Mouse (Mus musculus) frontal cortex, adult 2 months (tissue): ENCODE results near the gene Olfr1281. TPM values are rescaled to one million over a fixed set of nuclear protein-coding genes. Genes with fewer than 3 reads are reported as not detected.

Experiments
- DNase-seq, 2 experiments: peaks; one replicate each; pipeline ENCODE4 v3.0.0; 2022; ENCODE audit warnings: low spot score in 1 of 2; ENCODE audit errors: extremely low spot score in 1 of 2
- polyA plus RNA-seq: library from polyadenylated mRNA; depleted of rRNA; stranded (reverse); fragments of >200 nt; gene quantifications from 2 replicates; pipeline ENCODE4 v1.2.3, GENCODE M21; 2012; rRNA removed

Olfr1281 gene
- not detected in 2 replicates for polyA plus RNA-seq

- DNase-seq, result no peak
Observed at GRCm38 (mm10) chr2:111326220-111326619, at the start of gene Olfr1281. TSS of gene Olfr1281 (plus strand) at chr2:111326520.

DNA sequence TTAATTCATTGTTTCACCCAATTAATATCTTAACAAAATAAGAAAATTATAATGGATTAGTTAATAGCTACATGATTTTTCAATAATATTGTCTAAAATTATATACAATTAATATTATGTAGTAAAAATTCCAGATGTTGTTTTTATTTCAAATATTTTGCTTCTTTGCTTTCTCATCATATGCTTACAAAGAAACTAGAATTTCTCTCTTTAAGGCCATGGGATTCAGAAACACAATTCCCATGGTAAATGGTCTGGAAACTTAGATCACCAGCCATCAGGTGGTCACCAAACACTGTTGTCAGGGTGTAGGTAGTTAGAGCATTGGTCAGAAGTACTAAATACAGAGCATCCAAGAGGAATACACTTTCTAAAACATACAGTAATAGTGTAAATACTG lies 36.5 kb upstream of the Olfr1281 start, which contains the start of gene Olfr1278:
Gene Olfr1278 (plus strand): TSS at position 301 of the 400 bp plus-strand sequence.
- no peak for DNase-seq

- DNase-seq, result no peak
Observed at GRCm38 (mm10) chr2:111298541-111298940, 27.8 kb upstream of the Olfr1281 start.

DNA sequence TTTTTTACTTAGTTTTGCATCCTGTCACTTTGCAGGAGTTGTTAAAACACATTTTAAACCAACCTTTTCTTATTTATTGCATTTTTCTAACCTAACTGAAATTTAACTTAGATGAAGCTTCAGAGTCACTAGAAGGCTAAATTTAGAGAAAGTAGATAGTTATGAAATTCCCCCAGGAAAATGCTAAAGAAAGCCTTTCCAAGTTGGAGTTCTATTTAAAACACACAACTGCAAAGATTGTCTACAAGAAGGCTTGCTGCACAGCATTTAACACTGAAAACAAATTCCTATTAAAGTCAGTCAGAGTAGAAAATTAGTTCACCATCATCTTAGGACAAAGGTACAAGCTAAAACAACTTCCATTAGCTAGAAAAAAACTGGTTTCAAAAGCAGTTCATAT lies 25.9 kb upstream of the Olfr1281 start, which contains the start of gene Olfr1279:
Gene Olfr1279 (plus strand): TSS at position 262 of the 400 bp plus-strand sequence.
- DNase-seq, result peak in 1 of 2 experiments; percentile 25

GRCm38 (mm10) chr2:111313717-111314116 lies 12.6 kb upstream of the Olfr1281 start, which contains the start of gene Olfr1280:
TSS of gene Olfr1280 (plus strand) at chr2:111314017.
- no peak for DNase-seq

GRCm38 (mm10) chr2:111333721-111334120 lies 7.4 kb downstream of the Olfr1281 start:
- DNase-seq, result peak in 1 of 2 experiments; percentile 15

DNA sequence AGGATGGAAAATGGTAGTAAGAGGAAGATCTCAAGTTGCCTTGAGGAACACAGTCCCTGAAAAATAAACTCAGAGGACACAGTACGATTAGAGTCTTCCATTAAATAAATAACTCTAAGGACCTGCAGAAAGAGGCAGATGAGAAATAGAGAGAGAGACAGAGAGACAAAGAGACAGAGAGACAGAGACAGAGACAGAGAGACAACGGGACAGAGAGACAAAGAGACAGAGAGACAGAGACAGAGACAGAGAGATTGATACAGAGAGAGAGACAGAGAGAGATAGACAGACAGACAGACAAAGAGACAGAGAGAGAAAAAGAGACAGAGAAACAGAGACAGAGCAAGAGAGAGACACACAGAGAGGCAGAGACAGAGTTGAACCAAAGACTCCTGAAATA lies 9.7 kb downstream of the Olfr1281 start, which contains the start of gene Olfr1282:
Gene Olfr1282 (minus strand): TSS at position 101 of the 400 bp plus-strand sequence.
- no peak for DNase-seq

- DNase-seq, result no peak
Observed at GRCm38 (mm10) chr2:111366490-111366889, 40.2 kb downstream of the Olfr1281 start, which contains the start of gene Olfr1283. TSS of gene Olfr1283 (plus strand) at chr2:111366790.

GRCm38 (mm10) chr2:111375222-111375621 lies 48.9 kb downstream of the Olfr1281 start, which contains the start of gene Olfr1284:
TSS of gene Olfr1284 (plus strand) at chr2:111375522.
- DNase-seq, result no peak

Other genes with a start within 250 kb of the Olfr1281 start
- not detected in 2 replicates for gene Gm13941, start 220.5 kb upstream of the Olfr1281 start, polyA plus RNA-seq
- not detected in 2 replicates for gene Gm15130, start 173.6 kb upstream of the Olfr1281 start, polyA plus RNA-seq
- not detected in 2 replicates for gene 4930430A15Rik, start 96.9 kb upstream of the Olfr1281 start, polyA plus RNA-seq
- gene Olfr1275, start 91.2 kb upstream of the Olfr1281 start, polyA plus RNA-seq, result not detected in 2 replicates
- not detected in 2 replicates for gene Olfr1276, start 72.0 kb upstream of the Olfr1281 start, polyA plus RNA-seq
- gene Olfr1277, start 52.4 kb upstream of the Olfr1281 start, polyA plus RNA-seq, result not detected in 2 replicates
- not detected in 2 replicates for gene Olfr1278, start 36.4 kb upstream of the Olfr1281 start, polyA plus RNA-seq
- not detected in 2 replicates for gene Olfr1279, start 25.9 kb upstream of the Olfr1281 start, polyA plus RNA-seq
- gene Olfr1280, start 12.5 kb upstream of the Olfr1281 start, polyA plus RNA-seq, result not detected in 2 replicates
- not detected in 2 replicates for gene Olfr1282, start 9.6 kb downstream of the Olfr1281 start, polyA plus RNA-seq
- gene Olfr1283, start 40.3 kb downstream of the Olfr1281 start, polyA plus RNA-seq, result not detected in 2 replicates
- gene Olfr1284, start 49.0 kb downstream of the Olfr1281 start, polyA plus RNA-seq, result not detected in 2 replicates
- gene Olfr1286, start 96.6 kb downstream of the Olfr1281 start, polyA plus RNA-seq, result not detected in 2 replicates
- gene Olfr1287, start 122.6 kb downstream of the Olfr1281 start, polyA plus RNA-seq, result not detected in 2 replicates
- not detected in 2 replicates for gene Olfr1288, start 147.6 kb downstream of the Olfr1281 start, polyA plus RNA-seq
- gene Olfr1289, start 154.3 kb downstream of the Olfr1281 start, polyA plus RNA-seq, result not detected in 2 replicates
- gene Olfr1290, start 167.3 kb downstream of the Olfr1281 start, polyA plus RNA-seq, result 0.15 TPM in 1 of 2 replicates, not detected in the other
- not detected in 2 replicates for gene Olfr1291-ps1, start 170.7 kb downstream of the Olfr1281 start, polyA plus RNA-seq
- gene Olfr1293-ps, start 198.7 kb downstream of the Olfr1281 start, polyA plus RNA-seq, result not detected in 2 replicates
- 0.04 TPM in 1 of 2 replicates, not detected in the other for gene Olfr1294, start 213.8 kb downstream of the Olfr1281 start, polyA plus RNA-seq
- 0.17 TPM in 1 of 2 replicates, not detected in the other for gene Olfr1295, start 243.2 kb downstream of the Olfr1281 start, polyA plus RNA-seq